Mouse (Mus musculus) embryonic facial prominence, embryonic 14.5 days (tissue): ENCODE measurements around the gene Bloc1s6. TPM values are rescaled to one million over a fixed set of nuclear protein-coding genes. Genes with fewer than 3 reads are reported as not detected.
A peak's percentile ranks its signal among the peaks of the same experiment; 100 is the strongest.

Source experiments
- ATAC-seq: fragments of 200-750 bp; cut with Nextera tagmentation; 2 replicates; pipeline ENCODE4 v1.8.0; 2017; ENCODE audit warnings: low read depth, moderate number of reproducible peaks, moderate TSS enrichment
- DNase-seq: peaks from one replicate; pipeline ENCODE4 v3.0.0-alpha.2; 2015; ENCODE audit warnings: low spot score
- H3K27ac ChIP-seq: fragments of 300-500 bp; sonication (generic); replicated peaks from 2 replicates; pipeline ENCODE4 v1.5.1; 2014; ENCODE audit warnings: low read depth, mild to moderate bottlenecking, low read length, moderate library complexity
- H3K27me3 ChIP-seq: fragments of 300-500 bp; sonication (generic); replicated peaks from 2 replicates; pipeline ENCODE4 v1.6.1; 2014; ENCODE audit warnings: low read length; ENCODE audit not compliant: control insufficient read depth, insufficient read depth
- H3K36me3 ChIP-seq: fragments of 300-500 bp; sonication (generic); 2 replicates; pipeline ENCODE4 v1.6.1; 2014; ENCODE audit warnings: low read length, mixed read lengths; ENCODE audit not compliant: control insufficient read depth, insufficient read depth
- H3K4me1 ChIP-seq: fragments of 300-500 bp; sonication (generic); 2 replicates; pipeline ENCODE4 v1.6.1; 2014; ENCODE audit warnings: antibody characterized with exemption, low read length; ENCODE audit not compliant: control insufficient read depth, insufficient read depth
- H3K4me2 ChIP-seq: fragments of 300-500 bp; sonication (generic); 2 replicates; pipeline ENCODE4 v1.6.1; 2014; ENCODE audit warnings: low read depth, mild to moderate bottlenecking, low read length, moderate library complexity, mixed read lengths
- H3K4me3 ChIP-seq: fragments of 300-500 bp; sonication (generic); 2 replicates; pipeline ENCODE4 v1.5.1; 2014; ENCODE audit warnings: low read depth, mild to moderate bottlenecking, low read length
- H3K9ac ChIP-seq: fragments of 300-500 bp; sonication (generic); 2 replicates; pipeline ENCODE4 v1.6.1; 2014; ENCODE audit warnings: low read depth, mild to moderate bottlenecking, low read length, moderate library complexity, mixed read lengths
- H3K9me3 ChIP-seq: fragments of 300-500 bp; sonication (generic); 2 replicates; pipeline ENCODE4 v1.6.1; 2016; ENCODE audit warnings: low read length; ENCODE audit not compliant: control insufficient read depth
- WGBS: fragments of 180-500 bp; shearing (Covaris S2); extraction: QIAGEN DNeasy Blood & Tissue Kit; methylation state at CpG from one replicate; pipeline ENCODE4 v1.1.7; 2014; 5-methylcytosine and 5-hydroxymethylcytosine counted together
- polyA plus RNA-seq: library from polyadenylated mRNA; unstranded; fragments of >200 nt; fragmentation: Nextera tagmentation; extraction: Ambion mirVana; gene quantifications from 2 replicates; pipeline ENCODE4 v1.2.1, GENCODE M21; 2014

Bloc1s6 gene
- polyA plus RNA-seq, 1 experiment from 2014 or later, result 41.5 TPM

GRCm38 (mm10) chr2:122772899-122773298 lies 34.6 kb downstream of the Bloc1s6 start:
- H3K27me3 ChIP-seq, result no peaks in the 10 kb centered on the region; the same call in 1 of the 2 replicates
- H3K4me1 ChIP-seq, result no peaks in the 10 kb centered on the region
- no peaks in the 10 kb centered on the region for H3K36me3 ChIP-seq
- no peak overlapping the region for H3K4me3 ChIP-seq
- no peak overlapping the region for H3K9ac ChIP-seq
- 95% methylated on average over 1 of the region's 1 CpGs for WGBS
- no peaks in the 10 kb centered on the region for H3K9me3 ChIP-seq
- no peak for ATAC-seq
- H3K27ac ChIP-seq, result no peak overlapping the region
- H3K4me2 ChIP-seq, result no peak overlapping the region
- no peak for DNase-seq

- Histone ChIP-seq H3K9me3 (no peaks in the 10 kb centered on the region), H3K9ac (no peak overlapping the region), H3K27me3 (no peaks in the 10 kb centered on the region), H3K4me3 (no peak overlapping the region), H3K4me2 (no peak overlapping the region), H3K27ac (no peak overlapping the region), H3K36me3 (no peaks in the 10 kb centered on the region), H3K4me1 (no peaks in the 10 kb centered on the region)
- 77% methylated on average over 1 of the region's 1 CpGs for WGBS
- ATAC-seq (no peak), DNase-seq (no peak)
Observed at GRCm38 (mm10) chr2:122775491-122775890, 37.2 kb downstream of the Bloc1s6 start.

GRCm38 (mm10) chr2:122776823-122777222 lies 38.5 kb downstream of the Bloc1s6 start:
- ATAC-seq (no peak), DNase-seq (no peak)
- no peaks in the 10 kb centered on the region for H3K27me3 ChIP-seq
- H3K4me1 ChIP-seq, result no peaks in the 10 kb centered on the region
- H3K36me3 ChIP-seq, result no peaks in the 10 kb centered on the region
- no peak overlapping the region for H3K27ac ChIP-seq
- no peak overlapping the region for H3K4me3 ChIP-seq
- H3K9ac ChIP-seq, result no peak overlapping the region
- no peaks in the 10 kb centered on the region for H3K9me3 ChIP-seq
- WGBS, result 72% methylated on average over 2 of the region's 2 CpGs
- H3K4me2 ChIP-seq, result no peak overlapping the region

- DNase-seq, result no peak
- H3K36me3 ChIP-seq, result no peaks in the 10 kb centered on the region
- H3K27ac ChIP-seq, result no peak overlapping the region
- H3K27me3 ChIP-seq, result no peaks in the 10 kb centered on the region
- no peaks in the 10 kb centered on the region for H3K4me1 ChIP-seq
- H3K9ac ChIP-seq, result no peak overlapping the region
- no peak overlapping the region for H3K4me2 ChIP-seq
- no peak for ATAC-seq
- H3K9me3 ChIP-seq, result no peaks in the 10 kb centered on the region
- whole genome bisulfite sequencing, result 62% methylated on average over 5 of the region's 5 CpGs
- no peak overlapping the region for H3K4me3 ChIP-seq
Observed at GRCm38 (mm10) chr2:122779967-122780366, 41.7 kb downstream of the Bloc1s6 start.

- WGBS, result 50% methylated on average over 3 of the region's 3 CpGs
- Histone ChIP-seq H3K9me3 (no peaks in the 10 kb centered on the region), H3K27ac (no peak overlapping the region), H3K4me1 (no peaks in the 10 kb centered on the region), H3K9ac (no peak overlapping the region), H3K36me3 (no peaks in the 10 kb centered on the region), H3K27me3 (no peaks in the 10 kb centered on the region), H3K4me3 (no peak overlapping the region), H3K4me2 (no peak overlapping the region)
- no peak for ATAC-seq
- DNase-seq, result no peak
Observed at GRCm38 (mm10) chr2:122780447-122780846, 42.1 kb downstream of the Bloc1s6 start.

- 79% methylated on average over 8 of the region's 8 CpGs for WGBS
- Histone ChIP-seq H3K36me3 (no peaks in the 10 kb centered on the region), H3K27ac (no peak overlapping the region), H3K9ac (no peak overlapping the region), H3K4me3 (no peak overlapping the region), H3K4me1 (no peaks in the 10 kb centered on the region), H3K9me3 (no peaks in the 10 kb centered on the region), H3K27me3 (no peaks in the 10 kb centered on the region), H3K4me2 (no peak overlapping the region)
- no peak for ATAC-seq
- DNase-seq, result peak; percentile 24
Observed at GRCm38 (mm10) chr2:122781590-122782356, 43.5 kb downstream of the Bloc1s6 start.

GRCm38 (mm10) chr2:122783730-122784129 lies 45.4 kb downstream of the Bloc1s6 start:
- H3K4me1 ChIP-seq, result no peaks in the 10 kb centered on the region
- H3K27me3 ChIP-seq, result no peaks in the 10 kb centered on the region
- no peak overlapping the region for H3K4me2 ChIP-seq
- H3K4me3 ChIP-seq, result no peak overlapping the region
- 78% methylated on average over 2 of the region's 2 CpGs for WGBS
- H3K9me3 ChIP-seq, result no peaks in the 10 kb centered on the region
- no peaks in the 10 kb centered on the region for H3K36me3 ChIP-seq
- H3K9ac ChIP-seq, result no peak overlapping the region
- H3K27ac ChIP-seq, result no peak overlapping the region
- DNase-seq (no peak), ATAC-seq (no peak)

- Histone ChIP-seq H3K4me3 (no peak overlapping the region), H3K27me3 (no peaks in the 10 kb centered on the region), H3K4me2 (no peak overlapping the region), H3K9me3 (no peaks in the 10 kb centered on the region), H3K27ac (no peak overlapping the region), H3K4me1 (no peaks in the 10 kb centered on the region), H3K36me3 (no peaks in the 10 kb centered on the region), H3K9ac (no peak overlapping the region)
- ATAC-seq, result no peak
- no peak for DNase-seq
- 89% methylated on average over 3 of the region's 3 CpGs for WGBS
Observed at GRCm38 (mm10) chr2:122784701-122785100, 46.4 kb downstream of the Bloc1s6 start.

- Histone ChIP-seq H3K9ac (no peak overlapping the region), H3K4me1 (no peaks in the 10 kb centered on the region), H3K4me3 (no peak overlapping the region), H3K36me3 (no peaks in the 10 kb centered on the region), H3K27ac (no peak overlapping the region), H3K9me3 (no peaks in the 10 kb centered on the region), H3K27me3 (no peaks in the 10 kb centered on the region), H3K4me2 (no peak overlapping the region)
- ATAC-seq (no peak), DNase-seq (no peak)
- WGBS, result 70% methylated on average over 2 of the region's 2 CpGs
Observed at GRCm38 (mm10) chr2:122786167-122786566, 47.9 kb downstream of the Bloc1s6 start.
